8 mouse cellular contexts compared by ENCODE assay signal in the genomic region with DNA sequence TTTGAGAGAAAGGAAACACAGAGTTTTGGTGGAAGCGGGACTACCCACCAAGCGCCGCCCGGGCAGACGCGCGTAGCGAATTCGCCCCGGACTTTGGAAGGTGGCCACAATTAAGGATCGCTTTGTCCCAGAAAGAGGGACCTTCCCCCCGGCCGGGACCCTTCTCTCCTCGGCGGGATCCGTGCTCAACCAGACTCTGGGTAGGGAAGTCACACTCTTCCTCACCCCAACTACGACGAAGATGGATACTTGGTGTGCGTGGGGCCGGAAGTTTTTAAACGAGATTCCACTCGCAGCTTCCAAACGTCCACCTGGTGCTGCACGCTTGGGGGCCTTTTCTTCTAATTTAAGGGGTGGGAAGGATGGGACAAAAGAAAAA. TPM values are rescaled to one million over a fixed set of nuclear protein-coding genes. Genes with fewer than 3 reads are reported as not detected.
DNase-seq lines count a peak whose midpoint lies in the region; ATAC-seq and TF ChIP-seq lines count a peak whose summit lies in the region.

No protein-coding gene starts in this region.

- peak overlapping the region; percentile 76 for H3K4me2 ChIP-seq in kidney, embryonic 15.5 days

- peak overlapping the region; percentile 94 for H3K27ac ChIP-seq in liver, adult 2 months (replicated peaks; ENCODE audit: insufficient read depth, low read depth, low read length)
- H3K27ac ChIP-seq in kidney, embryonic 15.5 days: peak overlapping the region; percentile 97
- H3K27ac ChIP-seq in macrophage: no peak overlapping the region

- H3K9me3 ChIP-seq in kidney, embryonic 15.5 days (replicated peaks): no peaks in the 10 kb centered on the region

- intact Hi-C loops in gastrocnemius, postnatal 14 days (cut with DNase I; ENCODE audit: low total_unique reads): no loop called here

- TF ChIP-seq CTCF in liver, adult 2 months (IDR thresholded peaks at IDR 0.05; ENCODE audit: low read depth, low read length): no peak

- TF ChIP-seq POLR2A in liver, adult 2 months (IDR thresholded peaks at IDR 0.05; ENCODE audit: extremely low read depth, insufficient read depth, low read length): no peak

- peaks cover 16% of the 10 kb centered on the region for H3K4me1 ChIP-seq in liver, adult 2 months (ENCODE audit: control insufficient read depth, insufficient read depth, low read length)
- H3K4me1 ChIP-seq in kidney, embryonic 15.5 days: peaks cover 57% of the 10 kb centered on the region

- under 1% methylated on average over 24 of the region's 24 CpGs for WGBS in liver, adult 2 months
- WGBS in kidney, embryonic 15.5 days: under 1% methylated on average over 24 of the region's 24 CpGs
- 2% methylated on average over 12 of the region's 24 CpGs for WGBS in macrophage (ENCODE audit: missing documents)

- peaks cover 19% of the 10 kb centered on the region; the same call in 1 of the 2 replicates for H3K79me2 ChIP-seq in liver, adult 2 months (ENCODE audit: control insufficient read depth, insufficient read depth, low read length)
- H3K79me2 ChIP-seq in macrophage (ENCODE audit: inconsistent target): no peaks in the 10 kb centered on the region

- no peaks in the 10 kb centered on the region for H3K36me3 ChIP-seq in liver, adult 2 months (ENCODE audit: control insufficient read depth, insufficient read depth, low read length)
- H3K36me3 ChIP-seq in kidney, embryonic 15.5 days: no peaks in the 10 kb centered on the region
- no peaks in the 10 kb centered on the region for H3K36me3 ChIP-seq in macrophage (ENCODE audit: inconsistent target)

- ATAC-seq in kidney, embryonic 15.5 days (replicated peaks; ENCODE audit: low FRiP score): no peak

- peak overlapping the region; percentile 91 for H3K4me3 ChIP-seq in liver, adult 2 months (ENCODE audit: insufficient read depth, low read depth, low read length)
- peak overlapping the region; percentile 74 for H3K4me3 ChIP-seq in kidney, embryonic 15.5 days (replicated peaks)
- H3K4me3 ChIP-seq in macrophage (ENCODE audit: inconsistent target): peak overlapping the region; percentile 71

- peak; percentile 47 for DNase-seq in liver, adult 2 months (ENCODE audit: extremely low read depth, low read depth, low spot score)
- DNase-seq in liver (no peak), MN1 (ENCODE audit: low spot score) (no peak)
- DNase-seq in cerebellum, postnatal 36 days: peak; percentile 37 to 51
- peak; percentile 44 for DNase-seq in gastrocnemius, postnatal 14 days
- peak; percentile 21 for DNase-seq in thymus, postnatal 25 days

- H3K27me3 ChIP-seq in liver, adult 2 months (ENCODE audit: control insufficient read depth, insufficient read depth, low read length): no peaks in the 10 kb centered on the region
- no peaks in the 10 kb centered on the region for H3K27me3 ChIP-seq in kidney, embryonic 15.5 days

- H3K9ac ChIP-seq in liver, adult 2 months (ENCODE audit: low read depth, low read length): peak overlapping the region; percentile 95
- H3K9ac ChIP-seq in kidney, embryonic 15.5 days: peak overlapping the region; percentile 92

RNA-seq across cellular contexts. Expression of a gene that starts 36.9 kb away (rescaled TPM):
- total RNA-seq in liver, adult 2 months (2014; rRNA removed): 41.1 and 47.8 TPM in 2 replicates
- 75.1 and 90.2 TPM in 2 replicates for polyA plus RNA-seq in liver, adult 2 months (2012; rRNA removed)
- 10 to 100 TPM; 56.1 to 60.8 TPM for total RNA-seq in gastrocnemius, postnatal 14 days (2021)
- 109 and 115 TPM in 2 replicates for polyA plus RNA-seq in kidney, embryonic 15.5 days (2015; fragmentation: Nextera tagmentation; extraction: Ambion mirVana)
- total RNA-seq in macrophage (2018; cell fraction: chromatin; rRNA removed): 100 to 1,000 TPM in 9 of 26 experiments, 10 to 100 TPM in 17; 30.9 to 137 (median 79.0) TPM
- total RNA-seq in macrophage (2018; cell fraction: cytosol; rRNA removed): 10 to 100 TPM; 45.6 to 99.5 (median 75.0) TPM
- 100 to 1,000 TPM in 22 of 26 experiments, 10 to 100 TPM in 4; 53.7 to 188 (median 139) TPM for total RNA-seq in macrophage (2018; cell fraction: nucleus; rRNA removed)
- 67.7 to 97.9 TPM (median 71.0 TPM) in 3 replicates for polyA plus RNA-seq in macrophage (2018)

RNA-seq across cellular contexts. Expression of a gene that starts 44.7 kb away (rescaled TPM):
- 1.2 and 1.5 TPM in 2 replicates for total RNA-seq in liver, adult 2 months (2014; rRNA removed)
- polyA plus RNA-seq in liver, adult 2 months (2012; rRNA removed): 3.4 and 3.5 TPM in 2 replicates
- 1 to 10 TPM; 3.4 to 8.1 TPM for total RNA-seq in gastrocnemius, postnatal 14 days (2021)
- polyA plus RNA-seq in kidney, embryonic 15.5 days (2015; fragmentation: Nextera tagmentation; extraction: Ambion mirVana): 11.8 and 14.1 TPM in 2 replicates
- total RNA-seq in macrophage (2018; cell fraction: chromatin; rRNA removed): 10 to 100 TPM in 7 of 26 experiments, 1 to 10 TPM in 19; 1.6 to 13.2 (median 8.4) TPM
- total RNA-seq in macrophage (2018; cell fraction: cytosol; rRNA removed): 1 to 10 TPM; 1.4 to 5.9 (median 4.0) TPM
- 10 to 100 TPM in 5 of 26 experiments, 1 to 10 TPM in 21; 2.6 to 14.8 (median 8.3) TPM for total RNA-seq in macrophage (2018; cell fraction: nucleus; rRNA removed)
- polyA plus RNA-seq in macrophage (2018): 2.2 to 3.5 TPM (median 3.0 TPM) in 3 replicates

Comparison
In these comparisons a context has a peak if more than half of its experiments do, and no peak if none do; other contexts are left out.
1. DNase-seq: peak in liver, adult 2 months (single experiment), cerebellum, postnatal 36 days (2 of 2), gastrocnemius, postnatal 14 days (single experiment) and thymus, postnatal 25 days (single experiment); none in liver (single experiment) and MN1 (single experiment).
2. Peak in every context shown above with its lines, with median percentiles within 50 percentile points of each other: H3K4me3 ChIP-seq.